Mouse (Mus musculus) heart, embryonic 16.5 days (tissue): ENCODE results near the gene Gm17655. TPM values are rescaled to one million over a fixed set of nuclear protein-coding genes. Genes with fewer than 3 reads are reported as not detected.
A peak's percentile ranks its signal among the peaks of the same experiment; 100 is the strongest.
"Not testable (repeated sequence)": the region's sequence is repeated elsewhere in the genome, so short reads cannot be mapped to it uniquely, and the experiment has no call there.

ENCODE experiments used
- ATAC-seq: fragments of 200-750 bp; cut with Nextera tagmentation; replicated peaks from 2 replicates; pipeline ENCODE4 v1.8.0; 2017; ENCODE audit warnings: moderate number of reproducible peaks; ENCODE audit not compliant: insufficient read depth, low FRiP score; ENCODE audit errors: extremely low read depth
- H3K27ac ChIP-seq: fragments of 300-500 bp; sonication (generic); 2 replicates; pipeline ENCODE4 v1.5.1; 2014; ENCODE audit warnings: mild to moderate bottlenecking, low read length, control low read depth, moderate library complexity
- H3K27me3 ChIP-seq: fragments of 300-500 bp; sonication (generic); 2 replicates; pipeline ENCODE4 v1.6.1; 2014; ENCODE audit warnings: low read length, mixed read lengths; ENCODE audit not compliant: control insufficient read depth, insufficient read depth
- H3K36me3 ChIP-seq: fragments of 300-500 bp; sonication (generic); 2 replicates; pipeline ENCODE4 v1.6.1; 2014; ENCODE audit not compliant: control insufficient read depth, insufficient read depth
- H3K4me1 ChIP-seq: fragments of 300-500 bp; sonication (generic); 2 replicates; pipeline ENCODE4 v1.6.1; 2014; ENCODE audit warnings: low read length, mixed read lengths; ENCODE audit not compliant: control insufficient read depth, insufficient read depth
- H3K4me2 ChIP-seq: fragments of 300-500 bp; sonication (generic); 2 replicates; pipeline ENCODE4 v1.6.1; 2014; ENCODE audit warnings: low read depth, mild to moderate bottlenecking, control low read depth, low read length
- H3K4me3 ChIP-seq: fragments of 300-500 bp; sonication (generic); 2 replicates; pipeline ENCODE4 v1.5.1; 2014; ENCODE audit warnings: mild to moderate bottlenecking, control low read depth, low read length
- H3K9ac ChIP-seq: fragments of 300-500 bp; sonication (generic); 2 replicates; pipeline ENCODE4 v1.6.1; 2014; ENCODE audit warnings: low read length, control low read depth
- H3K9me3 ChIP-seq: fragments of 300-500 bp; sonication (generic); replicated peaks from 2 replicates; pipeline ENCODE4 v1.6.1; 2016; ENCODE audit warnings: low read length; ENCODE audit not compliant: control insufficient read depth
- WGBS: fragments of 180-500 bp; shearing (Covaris S2); extraction: QIAGEN DNeasy Blood & Tissue Kit; methylation state at CpG from one replicate; pipeline ENCODE4 v1.1.7; 2014; 5-methylcytosine and 5-hydroxymethylcytosine counted together
- polyA plus RNA-seq: library from polyadenylated mRNA; unstranded; fragments of >200 nt; fragmentation: Nextera tagmentation; extraction: Ambion mirVana; gene quantifications from 2 replicates; pipeline ENCODE4 v1.2.1, GENCODE M21; 2015

Gene Gm17655
- 3.5 and 3.7 TPM in 2 replicates for polyA plus RNA-seq

DNA sequence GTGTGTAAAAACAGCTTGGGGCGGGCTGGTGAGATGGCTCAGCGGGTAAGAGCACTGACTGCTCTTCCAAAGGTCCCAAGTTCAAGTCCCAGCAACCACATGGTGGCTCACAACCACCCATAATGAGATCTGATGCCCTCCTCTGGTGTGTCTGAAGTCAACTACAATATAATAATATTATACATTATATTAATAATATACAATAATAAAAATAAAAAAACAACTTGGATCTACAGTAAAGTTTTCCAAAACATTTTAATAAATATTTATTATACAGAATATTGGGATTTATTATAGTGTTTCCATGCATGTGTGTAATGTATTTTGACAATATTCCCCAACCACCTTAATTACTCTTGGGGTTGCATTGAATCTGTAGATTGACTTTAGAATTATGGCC lies at the start of gene Gm17655:
Gene Gm17655 (minus strand): TSS at position 101 of the 400 bp plus-strand sequence.
- H3K4me3 ChIP-seq, H3K36me3 ChIP-seq: not testable (repeated sequence)

GRCm38 (mm10) chr5:110109991-110110441 lies 37.7 kb upstream of the Gm17655 start, which contains the start of gene Zfp605:
Gene Zfp605, plus strand, starts transcription at chr5:110110092.
- Histone ChIP-seq H3K4me3 (peak within 1 kb of the TSS; percentile 80), H3K4me1 (peaks cover 15% of the 10 kb centered on the region), H3K27me3 (no peaks in the 10 kb centered on the region), H3K9me3 (no peaks in the 10 kb centered on the region), H3K4me2 (peak within 1 kb of the TSS; percentile 84), H3K9ac (peak within 1 kb of the TSS; percentile 77), H3K27ac (peak within 1 kb of the TSS; percentile 92), H3K36me3 (peaks cover 29% of the 10 kb centered on the region)
- peak; percentile 38 for ATAC-seq
- WGBS, result under 1% methylated on average over 12 of the region's 12 CpGs

More for the DNA sequence above, at the start of gene Gm17655:
- H3K9ac ChIP-seq, H3K27ac ChIP-seq, H3K4me1 ChIP-seq, ATAC-seq, H3K27me3 ChIP-seq, H3K4me2 ChIP-seq: not testable (repeated sequence)
- H3K9me3 ChIP-seq, result peaks cover 23% of the 10 kb centered on the region
- 79% methylated on average over 2 of the region's 2 CpGs for WGBS

DNA sequence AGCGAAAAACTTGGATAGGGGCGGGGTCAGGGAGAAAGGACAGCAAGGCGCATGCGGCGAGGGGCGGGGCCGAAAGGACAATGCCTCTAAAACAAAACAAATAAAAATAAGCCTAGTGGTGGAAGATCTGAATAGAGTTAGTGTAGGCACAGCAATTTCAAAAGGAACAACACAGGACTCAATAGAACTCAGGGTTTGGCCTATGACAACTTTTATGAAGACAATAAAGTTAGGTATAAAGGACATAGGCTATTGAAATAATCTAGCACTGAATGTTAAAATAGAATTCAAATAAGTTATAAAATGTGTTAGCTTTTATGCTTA lies 36.0 kb upstream of the Gm17655 start:
- 0% methylated on average over 7 of the region's 7 CpGs for WGBS
- Histone ChIP-seq H3K4me1 (peaks cover 15% of the 10 kb centered on the region), H3K27ac (peak overlapping the region; percentile 98), H3K4me2 (peak overlapping the region; percentile 92), H3K36me3 (peaks cover 42% of the 10 kb centered on the region), H3K4me3 (peak overlapping the region; percentile 92), H3K9ac (peak overlapping the region; percentile 94), H3K9me3 (no peaks in the 10 kb centered on the region), H3K27me3 (no peaks in the 10 kb centered on the region)
- no peak for ATAC-seq

GRCm38 (mm10) chr5:110107581-110108304 lies 35.4 kb upstream of the Gm17655 start, which contains the start of gene Gtpbp6:
Gene Gtpbp6, minus strand, starts transcription at chr5:110108197.
- WGBS, result under 1% methylated on average over 71 of the region's 71 CpGs
- ATAC-seq, result peak; percentile 88
- H3K27me3 ChIP-seq, result no peaks in the 10 kb centered on the region
- peak within 1 kb of the TSS; percentile 98 for H3K27ac ChIP-seq
- no peaks in the 10 kb centered on the region for H3K9me3 ChIP-seq
- H3K9ac ChIP-seq, result peak within 1 kb of the TSS; percentile 94
- peak within 1 kb of the TSS; percentile 92 for H3K4me3 ChIP-seq
- H3K4me1 ChIP-seq, result peaks cover 15% of the 10 kb centered on the region
- H3K4me2 ChIP-seq, result peak within 1 kb of the TSS; percentile 92
- H3K36me3 ChIP-seq, result peaks cover 42% of the 10 kb centered on the region

- no peak; the same call in 1 of the 2 replicates for ATAC-seq
- Histone ChIP-seq H3K27ac (peak overlapping the region; percentile 98), H3K9ac (peak overlapping the region; percentile 94), H3K4me2 (peak overlapping the region; percentile 92), H3K4me3 (peak overlapping the region; percentile 92), H3K4me1 (peaks cover 17% of the 10 kb centered on the region), H3K9me3 (no peaks in the 10 kb centered on the region), H3K36me3 (peaks cover 41% of the 10 kb centered on the region), H3K27me3 (no peaks in the 10 kb centered on the region)
- 15% methylated on average over 41 of the region's 41 CpGs for WGBS
Observed at GRCm38 (mm10) chr5:110106901-110107564, 34.7 kb upstream of the Gm17655 start.

DNA sequence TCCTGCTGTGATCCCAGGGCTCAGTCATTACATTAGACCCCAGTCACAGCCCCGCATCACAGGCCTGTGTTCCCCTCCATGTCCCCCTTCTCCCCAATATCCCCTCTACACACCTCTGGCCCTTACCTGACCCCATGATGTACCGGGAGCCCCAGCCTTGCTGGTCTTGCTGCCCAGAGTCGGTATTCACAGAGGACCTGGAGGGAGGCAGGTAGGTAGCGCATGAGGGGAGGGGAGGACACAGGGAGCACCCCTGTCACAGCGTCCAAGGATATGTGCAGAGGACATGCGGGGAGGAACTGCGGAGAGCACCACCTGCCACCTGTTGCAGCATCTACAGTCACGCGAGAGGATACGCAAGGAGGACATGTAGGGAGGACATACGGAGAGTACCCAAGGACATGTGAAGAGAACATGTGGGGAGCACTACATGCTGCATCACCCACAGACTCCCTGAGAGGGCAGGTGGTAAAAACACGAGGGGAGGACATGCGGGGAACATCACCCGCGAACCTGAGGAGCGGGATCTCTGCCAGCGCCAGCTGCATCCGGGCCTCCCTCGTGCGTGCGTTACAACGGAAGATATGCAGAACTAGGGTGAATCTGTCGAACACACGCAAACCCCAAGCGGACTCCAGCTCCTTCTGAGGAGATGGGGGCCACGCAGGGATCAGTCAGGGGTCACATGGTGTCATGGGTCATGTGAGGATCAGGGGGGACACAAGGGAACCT lies 34.0 kb upstream of the Gm17655 start:
- 96% methylated on average over 26 of the region's 26 CpGs for WGBS
- no peak for ATAC-seq
- peak overlapping the region; percentile 94; the same call in 1 of the 2 replicates for H3K9ac ChIP-seq

DNA sequence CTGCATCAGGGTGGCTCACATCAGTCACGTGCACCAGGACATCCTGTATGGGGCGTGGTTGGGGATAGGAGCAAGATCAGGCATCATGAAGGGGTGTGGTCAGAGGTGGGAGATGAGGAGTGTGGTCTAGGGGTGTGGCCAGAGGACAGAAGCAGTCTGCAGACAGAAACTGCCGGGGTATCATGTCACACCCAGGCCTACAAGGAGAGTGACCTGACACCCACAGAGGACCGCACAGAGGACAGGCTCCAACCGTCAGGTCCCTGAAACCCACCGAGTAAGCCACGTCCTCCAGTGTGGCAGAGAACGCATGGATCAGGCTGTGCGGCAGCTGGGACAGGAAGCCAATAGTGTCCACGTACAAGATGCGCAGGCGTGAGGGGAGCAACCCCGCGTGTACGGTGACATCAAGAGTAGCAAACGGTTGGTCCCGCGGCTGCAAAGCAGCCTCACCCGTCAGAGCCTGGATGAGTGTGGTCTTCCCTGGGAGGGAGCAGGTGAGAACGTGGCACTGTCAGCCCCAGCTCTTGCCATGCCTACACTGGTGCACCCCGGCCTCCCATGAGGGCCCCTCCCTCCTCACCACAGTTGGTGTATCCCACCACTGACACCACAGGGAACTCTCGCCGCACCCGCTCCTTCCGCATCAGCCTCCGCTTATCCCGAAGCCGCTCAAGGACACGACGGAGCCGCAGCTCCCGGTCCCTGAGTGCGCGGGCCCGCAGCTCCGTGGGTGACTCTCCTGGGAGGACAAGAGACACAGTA lies 32.5 kb upstream of the Gm17655 start:
- H3K27me3 ChIP-seq, result peaks cover 4% of the 10 kb centered on the region
- 94% methylated on average over 36 of the region's 36 CpGs for WGBS
- no peak for ATAC-seq

More for the DNA sequence above, 34.0 kb upstream of the Gm17655 start:
- Histone ChIP-seq H3K4me1 (peaks cover 23% of the 10 kb centered on the region), H3K27me3 (no peaks in the 10 kb centered on the region; the same call in 1 of the 2 replicates), H3K36me3 (peaks cover 41% of the 10 kb centered on the region), H3K27ac (no peak overlapping the region), H3K9me3 (no peaks in the 10 kb centered on the region), H3K4me3 (peak overlapping the region; percentile 92), H3K4me2 (peak overlapping the region; percentile 92)

DNA sequence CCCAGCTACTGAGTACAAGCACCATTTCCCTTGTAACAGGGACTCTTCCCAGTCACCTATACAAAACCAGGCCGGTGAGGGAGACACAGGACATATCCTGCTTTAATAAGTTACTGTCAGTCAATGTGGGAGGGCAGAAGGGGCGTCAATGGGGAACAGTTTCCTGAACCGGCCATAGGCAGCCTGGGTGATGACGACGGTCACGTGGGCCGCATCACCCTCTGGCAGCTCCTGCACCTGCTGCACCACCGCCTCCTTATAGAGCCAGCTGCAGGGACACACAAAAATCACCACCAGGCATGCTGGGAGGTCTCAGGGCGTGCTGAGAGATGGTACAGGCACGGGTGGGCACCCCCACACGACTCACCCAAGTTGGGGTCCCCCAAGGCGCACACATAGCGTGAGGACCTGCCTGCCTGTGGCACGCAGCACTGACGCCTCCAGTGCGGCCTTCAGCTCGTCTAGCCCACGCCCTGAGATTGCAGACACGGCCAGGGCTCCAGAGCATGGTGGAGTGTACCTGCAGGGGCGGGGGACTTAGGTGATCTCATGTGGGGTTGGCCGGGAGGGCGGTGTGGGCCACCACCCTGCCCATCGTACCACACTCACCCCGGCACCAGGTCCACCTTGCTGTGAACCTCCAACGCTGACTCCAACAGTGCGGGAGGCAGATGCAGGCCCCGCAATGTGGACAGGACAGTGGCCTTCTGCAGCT lies 31.7 kb upstream of the Gm17655 start:
- Histone ChIP-seq H3K4me2 (no peak overlapping the region), H3K4me3 (no peak overlapping the region), H3K36me3 (peaks cover 41% of the 10 kb centered on the region), H3K9ac (no peak overlapping the region), H3K27me3 (peaks cover 4% of the 10 kb centered on the region), H3K27ac (no peak overlapping the region), H3K4me1 (peaks cover 29% of the 10 kb centered on the region), H3K9me3 (no peaks in the 10 kb centered on the region)
- ATAC-seq, result no peak
- WGBS, result 93% methylated on average over 27 of the region's 27 CpGs

More for the DNA sequence above, 32.5 kb upstream of the Gm17655 start:
- Histone ChIP-seq H3K4me2 (no peak overlapping the region), H3K27ac (no peak overlapping the region), H3K4me3 (no peak overlapping the region), H3K9me3 (no peaks in the 10 kb centered on the region), H3K36me3 (peaks cover 41% of the 10 kb centered on the region), H3K4me1 (peaks cover 29% of the 10 kb centered on the region), H3K9ac (no peak overlapping the region)
